Mouse (Mus musculus): ENCODE data around the gene Zbtb16. TPM values are rescaled to one million over a fixed set of nuclear protein-coding genes. Genes with fewer than 3 reads are reported as not detected.

Gene Zbtb16
- polyA plus RNA-seq, 1 experiment: 4.1 TPM

GRCm38 (mm10) chr9:48822586-48823318, 13.3 kb downstream of the Zbtb16 start:
- no peak for TF ChIP-seq CTCF (IDR thresholded peaks at IDR 0.05; ENCODE audit: borderline replicate concordance, control insufficient read depth, extremely low read depth, insufficient read depth, low read length, poor library complexity)
- TF ChIP-seq POLR2A (IDR thresholded peaks at IDR 0.05; ENCODE audit: control insufficient read depth, extremely low read depth, insufficient read depth, low read length, poor library complexity): no peak
- Histone ChIP-seq H3K36me3 (ENCODE audit: control insufficient read depth, insufficient read depth, low read length) (no peaks in the 10 kb centered on the region), H3K27ac (ENCODE audit: control insufficient read depth, insufficient read depth, low read length) (no peak overlapping the region), H3K4me1 (replicated peaks; ENCODE audit: control insufficient read depth, insufficient read depth, low read length) (peaks cover 9% of the 10 kb centered on the region), H3K4me3 (ENCODE audit: control insufficient read depth, insufficient read depth, low read length) (no peak overlapping the region), H3K27me3 (ENCODE audit: control insufficient read depth, insufficient read depth, low read length) (no peaks in the 10 kb centered on the region)
- 80% methylated on average over 18 of the region's 18 CpGs for WGBS
- no peak for DNase-seq

GRCm38 (mm10) chr9:48821916-48822585, 14.0 kb downstream of the Zbtb16 start:
- Histone ChIP-seq H3K36me3 (ENCODE audit: control insufficient read depth, insufficient read depth, low read length) (no peaks in the 10 kb centered on the region), H3K4me3 (ENCODE audit: control insufficient read depth, insufficient read depth, low read length) (no peak overlapping the region), H3K27me3 (ENCODE audit: control insufficient read depth, insufficient read depth, low read length) (no peaks in the 10 kb centered on the region), H3K4me1 (replicated peaks; ENCODE audit: control insufficient read depth, insufficient read depth, low read length) (peaks cover 9% of the 10 kb centered on the region), H3K27ac (ENCODE audit: control insufficient read depth, insufficient read depth, low read length) (no peak overlapping the region)
- WGBS: 80% methylated on average over 15 of the region's 15 CpGs
- TF ChIP-seq CTCF (IDR thresholded peaks at IDR 0.05; ENCODE audit: borderline replicate concordance, control insufficient read depth, extremely low read depth, insufficient read depth, low read length, poor library complexity): no peak
- no peak for TF ChIP-seq POLR2A (IDR thresholded peaks at IDR 0.05; ENCODE audit: control insufficient read depth, extremely low read depth, insufficient read depth, low read length, poor library complexity)
- DNase-seq: no peak

- H3K4me1 ChIP-seq (replicated peaks; ENCODE audit: control insufficient read depth, insufficient read depth, low read length): peaks cover 9% of the 10 kb centered on the region
- no peak overlapping the region for H3K27ac ChIP-seq (ENCODE audit: control insufficient read depth, insufficient read depth, low read length)
- WGBS: 13% methylated on average over 9 of the region's 9 CpGs
- no peaks in the 10 kb centered on the region for H3K36me3 ChIP-seq (ENCODE audit: control insufficient read depth, insufficient read depth, low read length)
- no peak for TF ChIP-seq POLR2A (IDR thresholded peaks at IDR 0.05; ENCODE audit: control insufficient read depth, extremely low read depth, insufficient read depth, low read length, poor library complexity)
- no peak for TF ChIP-seq CTCF (IDR thresholded peaks at IDR 0.05; ENCODE audit: borderline replicate concordance, control insufficient read depth, extremely low read depth, insufficient read depth, low read length, poor library complexity)
- DNase-seq: no peak
- no peaks in the 10 kb centered on the region for H3K27me3 ChIP-seq (ENCODE audit: control insufficient read depth, insufficient read depth, low read length)
- no peak overlapping the region for H3K4me3 ChIP-seq (ENCODE audit: control insufficient read depth, insufficient read depth, low read length)
Measured at GRCm38 (mm10) chr9:48821431-48821830, 14.6 kb downstream of the Zbtb16 start.

- H3K4me1 ChIP-seq (replicated peaks; ENCODE audit: control insufficient read depth, insufficient read depth, low read length): peaks cover 9% of the 10 kb centered on the region
- H3K36me3 ChIP-seq (ENCODE audit: control insufficient read depth, insufficient read depth, low read length): no peaks in the 10 kb centered on the region
- no peak for TF ChIP-seq CTCF (IDR thresholded peaks at IDR 0.05; ENCODE audit: borderline replicate concordance, control insufficient read depth, extremely low read depth, insufficient read depth, low read length, poor library complexity)
- TF ChIP-seq POLR2A (IDR thresholded peaks at IDR 0.05; ENCODE audit: control insufficient read depth, extremely low read depth, insufficient read depth, low read length, poor library complexity): no peak
- no peak overlapping the region for H3K4me3 ChIP-seq (ENCODE audit: control insufficient read depth, insufficient read depth, low read length)
- H3K27me3 ChIP-seq (ENCODE audit: control insufficient read depth, insufficient read depth, low read length): no peaks in the 10 kb centered on the region
- WGBS: 84% methylated on average over 3 of the region's 3 CpGs
- no peak overlapping the region for H3K27ac ChIP-seq (ENCODE audit: control insufficient read depth, insufficient read depth, low read length)
- no peak for DNase-seq
Measured at GRCm38 (mm10) chr9:48820791-48821190, 15.2 kb downstream of the Zbtb16 start.

- DNase-seq: no peak
- Histone ChIP-seq H3K36me3 (ENCODE audit: control insufficient read depth, insufficient read depth, low read length) (no peaks in the 10 kb centered on the region), H3K27ac (ENCODE audit: control insufficient read depth, insufficient read depth, low read length) (no peak overlapping the region), H3K27me3 (ENCODE audit: control insufficient read depth, insufficient read depth, low read length) (no peaks in the 10 kb centered on the region), H3K4me3 (ENCODE audit: control insufficient read depth, insufficient read depth, low read length) (no peak overlapping the region), H3K4me1 (replicated peaks; ENCODE audit: control insufficient read depth, insufficient read depth, low read length) (peaks cover 10% of the 10 kb centered on the region)
- 44% methylated on average over 10 of the region's 10 CpGs for WGBS
- TF ChIP-seq POLR2A (IDR thresholded peaks at IDR 0.05; ENCODE audit: control insufficient read depth, extremely low read depth, insufficient read depth, low read length, poor library complexity): no peak
- TF ChIP-seq CTCF (IDR thresholded peaks at IDR 0.05; ENCODE audit: borderline replicate concordance, control insufficient read depth, extremely low read depth, insufficient read depth, low read length, poor library complexity): no peak
Measured at GRCm38 (mm10) chr9:48819695-48820094, 16.3 kb downstream of the Zbtb16 start.

GRCm38 (mm10) chr9:48819137-48819536, 16.9 kb downstream of the Zbtb16 start:
- Histone ChIP-seq H3K27ac (ENCODE audit: control insufficient read depth, insufficient read depth, low read length) (no peak overlapping the region), H3K27me3 (ENCODE audit: control insufficient read depth, insufficient read depth, low read length) (no peaks in the 10 kb centered on the region), H3K4me3 (ENCODE audit: control insufficient read depth, insufficient read depth, low read length) (no peak overlapping the region), H3K36me3 (ENCODE audit: control insufficient read depth, insufficient read depth, low read length) (no peaks in the 10 kb centered on the region), H3K4me1 (replicated peaks; ENCODE audit: control insufficient read depth, insufficient read depth, low read length) (peaks cover 13% of the 10 kb centered on the region)
- DNase-seq: no peak
- no peak for TF ChIP-seq POLR2A (IDR thresholded peaks at IDR 0.05; ENCODE audit: control insufficient read depth, extremely low read depth, insufficient read depth, low read length, poor library complexity)
- no peak for TF ChIP-seq CTCF (IDR thresholded peaks at IDR 0.05; ENCODE audit: borderline replicate concordance, control insufficient read depth, extremely low read depth, insufficient read depth, low read length, poor library complexity)
- WGBS: 86% methylated on average over 3 of the region's 3 CpGs

Measured in thymus, adult 2 months (tissue).